Mouse (Mus musculus): ENCODE measurements around the gene Rb1. TPM values are rescaled to one million over a fixed set of nuclear protein-coding genes. Genes with fewer than 3 reads are reported as not detected.

Gene Rb1
- total and polyA plus RNA-seq, 3 experiments, result 6.3 to 13.2 TPM; not detected in 1

GRCm38 (mm10) chr14:73165136-73165535 is 160.5 kb downstream of the Rb1 start:
- Histone ChIP-seq H3K4me1 (ENCODE audit: control insufficient read depth in 1 of 2, insufficient read depth in 2 of 2, low read length in 2 of 2) (no peaks in the 10 kb centered on the region), H3K36me3 (ENCODE audit: control insufficient read depth in 1 of 2, insufficient read depth in 2 of 2, low read length in 2 of 2) (no peaks in the 10 kb centered on the region)

GRCm38 (mm10) chr14:73163363-73163998 is 162.1 kb downstream of the Rb1 start:
- Histone ChIP-seq H3K9ac (ENCODE audit: control insufficient read depth, low read depth, low read length, poor library complexity, severe bottlenecking) (no peak overlapping the region), H3K27ac (ENCODE audit: control insufficient read depth, low read depth, low read length) (no peak overlapping the region), H3K36me3 (ENCODE audit: control insufficient read depth in 1 of 2, insufficient read depth in 2 of 2, low read length in 2 of 2) (peaks cover 0 to 4% of the 10 kb centered on the region in 2 experiments; a peak in 2 of 4 replicates), H3K9me3 (replicated peaks; ENCODE audit: insufficient read depth, low read length) (no peaks in the 10 kb centered on the region), H3K79me2 (ENCODE audit: control insufficient read depth, insufficient read depth, low read length, poor library complexity) (no peaks in the 10 kb centered on the region), H3K4me1 (ENCODE audit: control insufficient read depth in 1 of 2, insufficient read depth in 2 of 2, low read length in 2 of 2) (no peaks in the 10 kb centered on the region; a peak in 1 of 4 replicates), H3K27me3 (ENCODE audit: control insufficient read depth in 1 of 2, insufficient read depth in 2 of 2, low read length in 2 of 2) (no peaks in the 10 kb centered on the region), H3K4me3 (ENCODE audit: control insufficient read depth in 1 of 2, insufficient read depth in 1 of 2, low read depth in 2 of 2, low read length in 2 of 2) (no peak overlapping the region)
- no peak for DNase-seq (ENCODE audit: low read depth, low spot score)
- TF ChIP-seq POLR2A (IDR thresholded peaks at IDR 0.05; ENCODE audit: control insufficient read depth in 1 of 2, insufficient read depth in 1 of 2, low read depth in 1 of 2, low read length in 2 of 2, poor library complexity in 1 of 2) (no peak), ZNF384 (IDR thresholded peaks at IDR 0.05; ENCODE audit: low read depth, low read length) (no peak), JUND (IDR thresholded peaks at IDR 0.05; ENCODE audit: low read depth, low read length) (no peak), NRF1 (IDR thresholded peaks at IDR 0.05; ENCODE audit: insufficient read depth, low read depth, low read length, poor library complexity, severe bottlenecking) (no peak), MAX (IDR thresholded peaks at IDR 0.05; ENCODE audit: low read length) (no peak), KAT2A (conservative IDR thresholded peaks at IDR 0.05; ENCODE audit: low read depth, low read length) (no peak), POLR2AphosphoS2 (IDR thresholded peaks at IDR 0.05; ENCODE audit: low read length) (no peak), UBTF (IDR thresholded peaks at IDR 0.05; ENCODE audit: borderline replicate concordance, insufficient read depth, low read depth, low read length) (no peak), ZC3H11A (IDR thresholded peaks at IDR 0.05; ENCODE audit: low read depth, low read length) (no peak), ZMIZ1 (IDR thresholded peaks at IDR 0.05; ENCODE audit: low read depth, low read length) (no peak), BHLHE40 (IDR thresholded peaks at IDR 0.05; ENCODE audit: borderline replicate concordance, low read depth, low read length) (no peak), ELF1 (IDR thresholded peaks at IDR 0.05; ENCODE audit: low read depth, low read length) (no peak), RCOR1 (IDR thresholded peaks at IDR 0.05; ENCODE audit: low read depth, low read length) (no peak), ETS1 (IDR thresholded peaks at IDR 0.05; ENCODE audit: low read depth, low read length) (no peak), TCF12 (IDR thresholded peaks at IDR 0.05; ENCODE audit: low read depth, low read length) (no peak), MYC (IDR thresholded peaks at IDR 0.05; ENCODE audit: low read depth, low read length) (no peak), MYB (IDR thresholded peaks at IDR 0.05; ENCODE audit: low read depth, low read length) (no peak), GABPA (IDR thresholded peaks at IDR 0.05; ENCODE audit: low read depth, low read length) (no peak), MAFK (IDR thresholded peaks at IDR 0.05; ENCODE audit: borderline replicate concordance, low read depth, low read length) (no peak), CHD2 (IDR thresholded peaks at IDR 0.05; ENCODE audit: low read length) (no peak)

More at GRCm38 (mm10) chr14:73165136-73165535, 160.5 kb downstream of the Rb1 start:
- Histone ChIP-seq H3K9ac (ENCODE audit: control insufficient read depth, low read depth, low read length, poor library complexity, severe bottlenecking) (no peak overlapping the region), H3K27ac (ENCODE audit: control insufficient read depth, low read depth, low read length) (no peak overlapping the region), H3K79me2 (ENCODE audit: control insufficient read depth, insufficient read depth, low read length, poor library complexity) (no peaks in the 10 kb centered on the region), H3K27me3 (ENCODE audit: control insufficient read depth in 1 of 2, insufficient read depth in 2 of 2, low read length in 2 of 2) (no peaks in the 10 kb centered on the region), H3K9me3 (replicated peaks; ENCODE audit: insufficient read depth, low read length) (no peaks in the 10 kb centered on the region), H3K4me3 (ENCODE audit: control insufficient read depth in 1 of 2, insufficient read depth in 1 of 2, low read depth in 2 of 2, low read length in 2 of 2) (no peak overlapping the region)
- DNase-seq (ENCODE audit: low read depth, low spot score), result no peak
- TF ChIP-seq MAFK (IDR thresholded peaks at IDR 0.05; ENCODE audit: borderline replicate concordance, low read depth, low read length) (no peak), USF2 (IDR thresholded peaks at IDR 0.05; ENCODE audit: borderline replicate concordance in 1 of 2, insufficient read depth in 1 of 2, low read depth in 1 of 2, low read length in 2 of 2) (no peak), POLR2AphosphoS5 (IDR thresholded peaks at IDR 0.05; ENCODE audit: borderline replicate concordance, low read depth, low read length) (no peak), NRF1 (IDR thresholded peaks at IDR 0.05; ENCODE audit: insufficient read depth, low read depth, low read length, poor library complexity, severe bottlenecking) (no peak), CTCF (IDR thresholded peaks at IDR 0.05 in 2 of 3, conservative IDR thresholded peaks at IDR 0.05 in 1 of 3; ENCODE audit: control insufficient read depth in 1 of 3, insufficient read depth in 1 of 3, low read depth in 2 of 3, low read length in 3 of 3, poor library complexity in 1 of 3, severe bottlenecking in 1 of 3) (no peak), EP300 (IDR thresholded peaks at IDR 0.05; ENCODE audit: low read depth in 1 of 2, low read length in 2 of 2) (no peak), KAT2A (conservative IDR thresholded peaks at IDR 0.05; ENCODE audit: low read depth, low read length) (no peak), MYB (IDR thresholded peaks at IDR 0.05; ENCODE audit: low read depth, low read length) (no peak), MYC (IDR thresholded peaks at IDR 0.05; ENCODE audit: low read depth, low read length) (no peak), USF1 (IDR thresholded peaks at IDR 0.05; ENCODE audit: low read depth, low read length) (no peak), RAD21 (IDR thresholded peaks at IDR 0.05; ENCODE audit: low read depth, low read length) (no peak), UBTF (IDR thresholded peaks at IDR 0.05; ENCODE audit: borderline replicate concordance, insufficient read depth, low read depth, low read length) (no peak), NELFE (IDR thresholded peaks at IDR 0.05; ENCODE audit: low read depth, low read length) (no peak), BHLHE40 (IDR thresholded peaks at IDR 0.05; ENCODE audit: borderline replicate concordance, low read depth, low read length) (no peak), ZKSCAN1 (IDR thresholded peaks at IDR 0.05; ENCODE audit: low read depth, low read length) (no peak), POLR2AphosphoS2 (IDR thresholded peaks at IDR 0.05; ENCODE audit: low read length) (no peak), JUND (IDR thresholded peaks at IDR 0.05; ENCODE audit: low read depth, low read length) (no peak), CHD1 (IDR thresholded peaks at IDR 0.05; ENCODE audit: low read depth, low read length) (no peak)

All from MEL (cell line).